Mouse (Mus musculus): Measurements from ENCODE around the gene Gm20715.
A peak's percentile ranks its signal among the peaks of the same experiment; 100 is the strongest.
"Not testable (repeated sequence)": the region's sequence is repeated elsewhere in the genome, so short reads cannot be mapped to it uniquely, and the experiment has no call there.

The Gm20715 gene

DNA sequence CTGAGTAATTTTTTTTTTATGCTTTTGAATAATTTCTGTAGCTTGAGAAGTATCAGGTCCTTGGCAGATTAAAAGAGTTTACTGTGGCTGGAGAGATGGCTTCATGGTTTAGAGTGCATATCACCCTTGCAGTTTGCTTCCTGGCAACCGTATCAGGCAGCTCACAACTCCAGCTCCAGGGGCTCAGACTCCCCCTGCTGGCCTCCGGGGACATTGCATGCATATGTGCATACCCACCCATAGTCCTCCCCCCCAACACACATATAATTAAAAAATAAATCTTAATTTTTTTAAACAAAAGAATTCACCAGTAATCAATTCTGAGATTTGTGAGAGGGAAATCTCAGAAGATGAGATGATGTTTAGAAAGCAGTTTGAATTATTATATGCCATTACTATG lies 20.3 kb downstream of the Gm20715 start:
- DNase-seq (ENCODE audit: low spot score): peak; percentile 37

DNA sequence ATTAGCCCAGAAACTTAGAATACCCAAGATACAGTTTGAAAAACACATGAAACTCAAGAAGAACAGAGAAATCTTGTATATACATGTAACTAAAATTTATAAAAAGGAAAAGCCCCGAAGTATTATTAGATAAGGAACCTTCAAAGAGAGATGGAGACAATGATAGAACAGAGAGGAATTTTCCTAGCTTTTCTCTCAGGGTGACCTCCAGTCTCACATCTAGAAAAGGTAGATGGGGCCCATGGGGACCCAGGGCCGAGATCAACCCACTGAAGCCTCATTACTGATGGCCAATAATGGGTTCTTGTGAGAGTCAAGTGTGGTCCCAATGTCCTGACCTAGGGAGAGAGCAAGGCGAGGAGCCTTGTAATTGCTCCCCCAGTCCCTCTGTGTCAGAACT lies 28.3 kb downstream of the Gm20715 start, which contains the start of gene Olfr1344:
Gene Olfr1344, plus strand, starts transcription at position 301 of the 400 bp plus-strand sequence.
- no peak for DNase-seq (ENCODE audit: low spot score)

DNA sequence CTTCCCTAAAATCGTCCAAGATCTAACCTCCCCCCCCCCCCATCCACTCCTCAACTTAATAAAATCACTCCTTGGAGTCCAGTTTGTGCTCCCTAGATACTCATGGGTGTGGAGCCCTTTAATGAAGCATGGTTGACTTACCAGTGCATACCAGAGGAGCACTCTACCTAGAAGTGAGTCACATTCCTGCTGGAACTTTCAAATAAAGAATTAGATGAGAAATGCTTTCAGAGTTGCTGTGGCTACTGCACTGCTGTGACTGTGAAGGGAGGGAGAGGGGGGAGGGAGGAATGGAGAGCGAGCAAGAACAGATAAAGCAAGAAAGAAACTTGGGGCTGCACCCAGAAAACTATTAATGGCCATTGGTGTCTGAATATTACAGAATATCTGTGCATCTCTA lies 31.1 kb downstream of the Gm20715 start:
- no peak for DNase-seq (ENCODE audit: low spot score)

DNA sequence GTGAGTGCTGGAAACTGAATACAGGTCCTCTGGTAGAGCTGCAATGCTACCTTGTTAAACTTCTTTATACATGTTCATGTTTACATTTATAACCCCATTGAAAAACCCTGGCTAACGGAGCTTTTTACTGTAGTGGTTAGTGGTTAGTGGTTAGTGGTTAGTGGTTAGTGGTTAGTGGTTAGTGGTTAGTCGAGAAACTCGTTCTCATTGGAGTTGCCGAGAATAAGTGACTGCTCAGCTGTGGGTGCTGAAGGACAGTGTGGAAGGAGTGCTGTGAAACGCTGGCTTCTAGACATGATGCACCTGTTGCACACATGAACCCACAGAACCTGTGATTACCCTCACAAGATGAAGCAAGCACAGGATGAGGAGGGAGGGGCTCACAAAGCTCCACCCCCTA lies 37.7 kb downstream of the Gm20715 start:
- DNase-seq (ENCODE audit: low spot score): no peak

DNA sequence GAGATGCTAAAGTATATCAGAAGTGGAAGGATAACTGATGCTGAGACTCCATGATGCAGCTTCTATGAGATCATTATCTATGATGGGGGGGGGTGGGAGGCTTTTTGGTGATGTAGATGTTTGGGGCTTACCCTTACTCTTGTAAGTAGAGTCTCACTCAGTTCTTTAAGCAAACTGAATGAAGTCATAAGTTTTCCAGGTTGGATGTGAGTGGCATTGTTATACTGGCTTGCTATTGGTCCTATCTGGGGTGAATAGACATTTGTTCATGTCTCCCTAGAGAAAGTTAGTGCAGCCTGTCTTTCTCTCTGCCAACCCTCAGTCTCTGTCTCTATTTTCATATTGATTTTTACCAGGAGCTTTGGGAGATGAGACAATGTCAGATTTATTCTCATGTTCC lies 45.8 kb downstream of the Gm20715 start, which contains the start of gene Olfr1336:
Gene Olfr1336, plus strand, starts transcription at position 301 of the 400 bp plus-strand sequence.
- no peak for DNase-seq (ENCODE audit: low spot score)

DNA sequence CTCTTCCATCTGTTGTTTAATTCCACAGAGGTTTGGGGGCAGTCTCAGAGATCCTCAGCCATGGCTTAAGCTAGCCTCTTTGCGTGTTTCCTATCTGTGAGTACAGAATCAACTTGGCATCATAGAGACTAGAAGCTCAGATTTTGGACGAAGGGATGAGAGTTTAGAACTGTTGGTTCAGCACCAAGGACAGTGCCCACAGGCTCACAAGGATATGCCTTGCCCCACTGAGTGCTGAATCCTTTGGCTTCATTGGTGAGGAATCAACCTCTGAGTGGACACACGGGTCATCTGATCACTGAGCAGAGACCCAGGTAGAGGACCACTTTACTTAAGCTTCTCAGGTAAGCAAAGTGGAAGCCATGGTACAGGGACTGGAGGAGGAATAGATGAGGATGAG lies 46.3 kb downstream of the Gm20715 start:
- no peak for DNase-seq (ENCODE audit: low spot score)

DNA sequence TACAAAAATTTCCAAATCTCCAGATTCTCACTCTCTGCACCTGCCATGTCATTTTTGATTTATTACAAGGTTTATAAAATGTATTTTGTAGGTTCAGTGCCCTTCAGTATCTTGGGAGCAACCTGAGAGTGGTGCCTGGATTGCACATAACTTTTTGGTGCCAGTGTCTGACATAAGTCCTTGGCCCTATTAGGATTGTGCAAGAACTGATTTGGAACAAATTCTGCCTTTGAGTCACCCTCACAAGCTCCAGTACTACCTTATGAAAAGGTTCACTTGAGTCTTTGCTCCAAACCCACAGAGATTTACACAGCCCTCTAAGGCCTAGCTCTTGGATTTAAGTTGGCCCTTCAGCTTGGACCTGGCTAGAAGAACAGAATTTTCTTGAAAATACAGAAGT lies 56.9 kb downstream of the Gm20715 start, which contains the start of gene Olfr1346:
Gene Olfr1346, plus strand, starts transcription at position 151 of the 400 bp plus-strand sequence.
- no peak for DNase-seq (ENCODE audit: low spot score)

DNA sequence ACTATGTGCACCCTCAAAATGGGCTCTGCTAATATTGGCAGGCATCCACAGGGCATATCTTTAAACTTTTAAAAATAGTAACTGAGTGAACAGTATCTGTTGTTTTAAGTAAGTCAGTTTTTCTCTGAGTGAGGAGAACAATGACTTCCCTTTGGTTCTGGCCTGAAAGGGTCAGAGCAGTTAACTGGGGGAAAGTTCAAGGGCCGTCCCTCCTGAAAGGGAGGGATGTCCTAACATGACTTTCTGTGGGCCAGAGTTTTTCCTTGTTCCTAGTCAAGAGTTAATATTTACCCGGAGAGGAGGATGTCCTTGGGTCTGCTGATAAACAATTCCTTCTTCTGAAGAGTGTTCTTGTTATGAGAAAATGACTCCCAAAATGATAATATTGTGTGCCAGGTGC lies 67.6 kb downstream of the Gm20715 start:
- DNase-seq (ENCODE audit: low spot score): not testable (repeated sequence)

DNA sequence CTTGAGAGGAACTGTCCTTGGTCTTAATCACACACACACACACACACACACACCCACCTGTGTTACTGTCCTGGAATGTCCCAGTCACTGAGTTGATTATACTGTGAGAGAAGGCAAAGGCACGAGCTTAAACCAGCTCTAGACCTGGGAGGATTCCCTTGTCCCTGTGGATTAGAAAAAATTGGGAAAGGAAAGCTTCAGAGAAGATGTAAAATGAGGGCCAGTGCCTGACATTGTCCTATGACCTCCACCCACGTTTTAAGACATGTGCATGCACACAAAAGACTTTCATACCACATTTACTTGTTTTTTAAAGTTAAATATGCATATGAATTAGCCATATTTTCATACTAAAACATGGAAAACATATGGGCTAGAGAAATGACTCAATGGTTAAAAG lies 76.8 kb downstream of the Gm20715 start, which contains the start of gene Olfr5:
Gene Olfr5, minus strand, starts transcription at position 101 of the 400 bp plus-strand sequence.
- DNase-seq (ENCODE audit: low spot score): no peak
